Mouse (Mus musculus): Measurements from ENCODE around the gene Hoxa2. TPM values are rescaled to one million over a fixed set of nuclear protein-coding genes. Genes with fewer than 3 reads are reported as not detected.

Gene Hoxa2
- polyA plus RNA-seq, 1 experiment from 2014 or later = 2.0 TPM

DNA sequence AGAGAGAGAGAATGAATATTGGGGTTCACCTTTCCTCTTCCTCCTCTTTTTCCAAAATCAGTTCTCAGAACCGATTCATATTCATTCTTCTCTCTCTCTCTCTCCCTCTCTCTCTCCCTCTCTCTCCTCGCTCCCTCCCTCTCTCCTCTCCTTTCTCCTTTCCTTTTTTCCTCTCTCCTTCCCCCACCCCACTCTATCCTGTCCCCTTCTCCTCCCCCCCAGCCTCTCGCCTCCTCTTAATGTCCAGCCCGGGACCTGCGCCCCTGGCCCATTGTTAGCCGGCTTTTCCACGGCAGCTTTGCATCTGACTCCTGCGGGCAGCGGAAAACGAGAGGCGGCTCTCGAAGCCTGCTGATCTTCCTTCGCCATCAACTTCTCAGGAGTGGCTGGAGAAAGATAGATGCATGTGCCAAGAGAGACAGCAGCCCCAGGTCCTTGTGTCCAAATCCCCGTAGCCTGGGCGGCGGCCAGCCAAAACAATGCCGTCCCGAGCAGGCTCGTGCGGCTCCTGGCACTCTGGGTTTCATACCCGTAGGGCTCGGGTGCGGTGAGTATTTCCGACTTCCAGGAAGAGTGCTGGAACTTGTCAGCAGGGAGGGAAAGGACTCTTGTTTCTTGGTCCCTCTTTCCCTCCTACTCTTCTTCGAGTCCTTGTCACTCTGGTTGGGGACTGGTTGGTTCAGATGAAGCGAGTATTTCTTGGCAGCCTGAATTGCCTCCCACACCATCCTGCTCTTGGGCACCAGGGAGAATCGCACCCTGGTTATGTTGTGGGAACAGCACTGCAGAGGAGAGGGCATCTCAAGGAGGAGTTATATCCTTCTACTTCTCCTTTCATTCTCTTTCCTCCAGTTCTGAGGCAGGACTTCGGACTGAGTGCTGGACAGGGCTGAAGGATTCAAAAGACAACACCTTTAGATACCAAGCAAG lies 1.1 kb upstream of the Hoxa2 start:
- H3K27ac ChIP-seq (ENCODE audit: low read length) = peak overlapping the region; percentile 47
- 4% methylated on average over 28 of the region's 28 CpGs for WGBS
- H3K4me3 ChIP-seq (ENCODE audit: low read length) = peak overlapping the region; percentile 35
- peaks cover 78% of the 10 kb centered on the region for H3K27me3 ChIP-seq (ENCODE audit: control insufficient read depth, insufficient read depth, low read length)
- no peaks in the 10 kb centered on the region for H3K9me3 ChIP-seq (replicated peaks; ENCODE audit: control insufficient read depth, low read length)
- no peaks in the 10 kb centered on the region for H3K4me1 ChIP-seq (ENCODE audit: control insufficient read depth, insufficient read depth, low read length)
- peak overlapping the region; percentile 18; the same call in 1 of the 2 replicates for H3K9ac ChIP-seq (ENCODE audit: low read length)
- no peak for ATAC-seq (replicated peaks; ENCODE audit: extremely low read depth, insufficient read depth, low FRiP score)
- H3K4me2 ChIP-seq (ENCODE audit: low read depth, low read length) = peak overlapping the region; percentile 45
- no peaks in the 10 kb centered on the region for H3K36me3 ChIP-seq (ENCODE audit: control insufficient read depth, insufficient read depth)

DNA sequence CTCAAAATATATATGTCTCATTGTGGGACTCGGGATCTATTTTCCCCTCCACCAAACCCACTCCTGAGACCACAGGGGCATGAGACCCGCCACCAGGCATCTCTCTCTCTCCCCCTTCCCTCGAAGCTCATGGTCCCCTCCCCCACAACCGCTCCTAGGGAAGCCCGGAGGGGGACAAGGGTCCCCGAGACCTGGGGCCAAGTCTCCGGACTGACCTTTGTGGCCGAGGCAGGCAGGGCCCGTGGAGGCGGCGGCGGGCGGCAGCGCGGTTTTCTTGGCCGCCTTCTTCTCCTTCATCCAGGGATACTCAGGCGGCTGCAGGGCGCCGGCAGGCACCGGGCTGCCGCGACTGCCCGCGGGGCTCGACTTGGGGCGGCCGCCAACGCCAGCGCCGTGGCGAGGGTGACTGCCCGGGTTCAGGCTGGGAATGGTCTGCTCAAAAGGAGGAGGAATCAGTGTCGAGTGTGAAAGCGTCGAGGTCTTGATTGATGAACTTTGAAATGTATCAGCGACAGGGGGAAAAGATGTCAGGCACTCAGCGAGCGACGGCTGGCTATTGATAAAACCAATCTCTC lies 493 bp downstream of the Hoxa2 start:
- peaks cover 76% of the 10 kb centered on the region for H3K27me3 ChIP-seq (ENCODE audit: control insufficient read depth, insufficient read depth, low read length)
- ATAC-seq (replicated peaks; ENCODE audit: extremely low read depth, insufficient read depth, low FRiP score) = no peak
- H3K4me2 ChIP-seq (ENCODE audit: low read depth, low read length) = peak overlapping the region; percentile 45
- peak overlapping the region; percentile 45 for H3K4me3 ChIP-seq (ENCODE audit: low read length)
- H3K36me3 ChIP-seq (ENCODE audit: control insufficient read depth, insufficient read depth) = no peaks in the 10 kb centered on the region
- 2% methylated on average over 39 of the region's 39 CpGs for WGBS
- H3K4me1 ChIP-seq (ENCODE audit: control insufficient read depth, insufficient read depth, low read length) = peaks cover 4% of the 10 kb centered on the region; the same call in 1 of the 2 replicates
- peak overlapping the region; percentile 62 for H3K9ac ChIP-seq (ENCODE audit: low read length)
- no peaks in the 10 kb centered on the region for H3K9me3 ChIP-seq (replicated peaks; ENCODE audit: control insufficient read depth, low read length)
- peak overlapping the region; percentile 58 for H3K27ac ChIP-seq (ENCODE audit: low read length)

DNA sequence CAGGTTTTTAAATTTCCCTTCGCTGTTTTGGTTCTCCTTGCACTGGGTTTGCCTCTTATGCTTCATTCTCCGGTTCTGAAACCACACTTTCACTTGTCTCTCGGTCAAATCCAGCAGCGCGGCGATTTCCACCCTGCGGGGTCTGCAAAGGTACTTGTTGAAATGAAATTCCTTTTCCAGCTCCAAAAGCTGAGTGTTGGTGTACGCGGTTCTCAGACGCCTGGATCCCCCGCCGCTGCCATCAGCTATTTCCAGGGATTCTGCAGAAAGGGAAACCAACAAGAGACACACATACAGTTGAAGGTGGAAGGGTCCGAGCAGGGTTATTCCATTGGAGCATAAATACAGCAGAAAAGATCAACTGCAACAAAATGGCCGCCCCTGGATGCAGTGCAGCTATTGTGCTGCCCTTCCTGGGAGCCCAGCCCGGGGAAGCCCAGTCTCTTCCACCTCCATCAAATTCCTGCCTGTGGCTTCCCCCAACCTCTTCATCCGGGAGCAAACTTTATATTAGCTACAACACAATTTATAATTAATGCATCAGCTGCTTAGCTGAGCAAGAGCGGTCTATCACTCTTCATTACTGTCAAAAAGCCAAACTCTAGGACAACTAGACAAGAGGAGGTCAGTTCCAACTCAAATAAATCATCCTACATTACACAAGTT lies 1.1 kb downstream of the Hoxa2 start:
- 10% methylated on average over 17 of the region's 17 CpGs for WGBS
- peak overlapping the region; percentile 44; the same call in 1 of the 2 replicates for H3K9ac ChIP-seq (ENCODE audit: low read length)
- ATAC-seq (replicated peaks; ENCODE audit: extremely low read depth, insufficient read depth, low FRiP score) = no peak
- H3K4me1 ChIP-seq (ENCODE audit: control insufficient read depth, insufficient read depth, low read length) = peaks cover 7% of the 10 kb centered on the region; the same call in 1 of the 2 replicates
- H3K27ac ChIP-seq (ENCODE audit: low read length) = peak overlapping the region; percentile 61
- peak overlapping the region; percentile 45 for H3K4me3 ChIP-seq (ENCODE audit: low read length)
- H3K36me3 ChIP-seq (ENCODE audit: control insufficient read depth, insufficient read depth) = no peaks in the 10 kb centered on the region
- H3K9me3 ChIP-seq (replicated peaks; ENCODE audit: control insufficient read depth, low read length) = no peaks in the 10 kb centered on the region
- peaks cover 79% of the 10 kb centered on the region for H3K27me3 ChIP-seq (ENCODE audit: control insufficient read depth, insufficient read depth, low read length)
- peak overlapping the region; percentile 36 for H3K4me2 ChIP-seq (ENCODE audit: low read depth, low read length)

DNA sequence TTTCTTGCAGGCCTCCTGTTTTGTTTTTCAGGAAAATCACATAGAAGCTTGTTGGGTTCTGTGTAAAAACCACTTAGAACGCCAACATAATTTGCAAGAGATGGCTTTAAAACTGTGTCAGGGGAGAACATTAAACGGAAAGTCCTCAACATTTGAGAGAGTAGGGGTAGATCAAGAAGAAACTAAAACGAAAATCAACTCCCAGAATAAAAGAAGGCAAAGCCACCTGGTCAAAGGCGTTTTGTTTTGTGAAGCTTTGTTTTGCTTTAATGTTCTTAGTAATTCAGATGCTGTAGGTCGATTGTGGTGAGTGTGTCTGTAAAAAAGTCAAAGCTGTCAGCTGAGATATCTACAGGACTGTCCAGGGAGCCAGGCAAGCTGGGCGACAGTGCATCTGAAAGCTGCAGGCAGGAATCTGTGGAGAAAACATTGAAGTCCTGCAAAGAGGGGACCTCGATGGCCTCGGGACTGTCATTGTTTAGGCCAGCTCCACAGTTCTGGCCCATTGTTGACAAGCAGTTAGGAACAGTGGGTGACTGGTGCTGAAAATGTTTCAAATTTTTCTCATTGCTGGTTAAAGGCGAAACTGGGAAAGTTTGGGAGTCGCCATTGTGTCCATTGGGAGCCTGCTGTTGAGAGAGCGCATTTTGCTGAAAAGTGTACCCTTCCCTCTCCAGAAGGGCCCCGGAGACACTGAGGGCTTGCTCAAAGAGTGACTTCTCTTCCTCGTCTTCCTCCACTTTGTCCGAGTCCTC lies 1.8 kb downstream of the Hoxa2 start:
- Histone ChIP-seq H3K4me3 (ENCODE audit: low read length) (peak overlapping the region; percentile 45), H3K27me3 (ENCODE audit: control insufficient read depth, insufficient read depth, low read length) (peaks cover 79% of the 10 kb centered on the region), H3K9ac (ENCODE audit: low read length) (peak overlapping the region; percentile 20; the same call in 1 of the 2 replicates), H3K27ac (ENCODE audit: low read length) (peak overlapping the region; percentile 61), H3K4me1 (ENCODE audit: control insufficient read depth, insufficient read depth, low read length) (peaks cover 10% of the 10 kb centered on the region), H3K9me3 (replicated peaks; ENCODE audit: control insufficient read depth, low read length) (no peaks in the 10 kb centered on the region), H3K4me2 (ENCODE audit: low read depth, low read length) (peak overlapping the region; percentile 36), H3K36me3 (ENCODE audit: control insufficient read depth, insufficient read depth) (no peaks in the 10 kb centered on the region)
- WGBS = 16% methylated on average over 14 of the region's 14 CpGs
- no peak for ATAC-seq (replicated peaks; ENCODE audit: extremely low read depth, insufficient read depth, low FRiP score)

DNA sequence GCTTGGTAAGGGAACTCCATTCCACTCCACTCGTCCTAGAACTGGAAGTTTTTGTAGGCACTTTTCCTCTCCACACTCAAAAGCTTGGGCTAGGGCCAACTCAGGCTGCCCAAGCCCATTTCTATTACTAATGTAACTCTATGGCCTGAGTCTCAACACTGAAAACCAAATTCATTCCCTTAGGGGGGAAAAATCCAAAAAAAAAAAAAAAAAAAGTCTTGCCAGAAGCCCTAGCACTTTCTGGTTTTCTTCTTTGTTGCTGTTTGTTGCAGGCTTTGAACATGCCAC lies 2.6 kb downstream of the Hoxa2 start:
- Histone ChIP-seq H3K9ac (ENCODE audit: low read length) (no peak overlapping the region), H3K27ac (ENCODE audit: low read length) (no peak overlapping the region), H3K4me2 (ENCODE audit: low read depth, low read length) (peak overlapping the region; percentile 38; the same call in 1 of the 2 replicates), H3K4me3 (ENCODE audit: low read length) (no peak overlapping the region), H3K9me3 (replicated peaks; ENCODE audit: control insufficient read depth, low read length) (no peaks in the 10 kb centered on the region), H3K4me1 (ENCODE audit: control insufficient read depth, insufficient read depth, low read length) (peaks cover 10% of the 10 kb centered on the region), H3K27me3 (ENCODE audit: control insufficient read depth, insufficient read depth, low read length) (peaks cover 80% of the 10 kb centered on the region), H3K36me3 (ENCODE audit: control insufficient read depth, insufficient read depth) (no peaks in the 10 kb centered on the region)
- WGBS = 36% methylated on average over 1 of the region's 1 CpGs
- no peak for ATAC-seq (replicated peaks; ENCODE audit: extremely low read depth, insufficient read depth, low FRiP score)

DNA sequence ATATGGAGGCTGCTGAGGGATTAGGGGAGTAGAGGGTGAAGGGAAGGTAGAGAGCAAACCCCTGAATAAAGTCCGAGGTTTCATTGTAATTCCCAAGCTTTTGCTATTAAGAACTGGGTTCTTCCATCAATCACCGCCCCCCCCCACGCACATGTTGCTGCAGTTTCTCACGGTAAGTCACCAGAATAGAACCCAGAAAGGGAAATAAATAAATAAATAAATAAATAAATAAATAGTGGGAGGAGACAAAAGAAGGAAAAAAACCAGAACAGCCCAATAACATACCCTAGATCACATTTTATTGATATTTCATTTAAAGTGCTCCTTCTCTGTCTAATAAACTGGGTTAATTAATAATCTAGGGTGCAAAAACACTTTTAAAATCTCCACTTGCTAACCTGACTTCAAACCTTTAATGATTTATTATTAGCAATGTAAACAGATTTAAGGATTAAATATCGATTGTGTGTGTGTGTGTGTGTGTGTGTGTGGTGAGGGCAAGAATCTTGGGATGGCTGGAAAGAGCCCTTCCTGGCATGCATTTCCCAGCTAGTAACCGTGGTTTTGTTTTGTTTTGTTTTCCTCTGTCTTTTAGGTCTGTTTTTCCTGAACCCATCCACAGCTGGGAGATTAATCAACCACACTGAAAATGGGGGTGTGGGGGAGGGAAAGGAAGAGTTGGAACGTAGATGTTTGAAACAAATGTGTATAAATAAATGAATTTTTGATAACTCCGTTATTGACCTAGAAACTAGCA lies 3.1 kb downstream of the Hoxa2 start:
- Histone ChIP-seq H3K9ac (ENCODE audit: low read length) (no peak overlapping the region), H3K4me3 (ENCODE audit: low read length) (peak overlapping the region; percentile 8), H3K27me3 (ENCODE audit: control insufficient read depth, insufficient read depth, low read length) (peaks cover 81% of the 10 kb centered on the region), H3K4me1 (ENCODE audit: control insufficient read depth, insufficient read depth, low read length) (peaks cover 10% of the 10 kb centered on the region), H3K27ac (ENCODE audit: low read length) (peak overlapping the region; percentile 47; the same call in 1 of the 2 replicates), H3K36me3 (ENCODE audit: control insufficient read depth, insufficient read depth) (no peaks in the 10 kb centered on the region), H3K9me3 (replicated peaks; ENCODE audit: control insufficient read depth, low read length) (no peaks in the 10 kb centered on the region), H3K4me2 (ENCODE audit: low read depth, low read length) (peak overlapping the region; percentile 76; the same call in 1 of the 2 replicates)
- ATAC-seq (replicated peaks; ENCODE audit: extremely low read depth, insufficient read depth, low FRiP score) = no peak
- WGBS = 18% methylated on average over 8 of the region's 8 CpGs

DNA sequence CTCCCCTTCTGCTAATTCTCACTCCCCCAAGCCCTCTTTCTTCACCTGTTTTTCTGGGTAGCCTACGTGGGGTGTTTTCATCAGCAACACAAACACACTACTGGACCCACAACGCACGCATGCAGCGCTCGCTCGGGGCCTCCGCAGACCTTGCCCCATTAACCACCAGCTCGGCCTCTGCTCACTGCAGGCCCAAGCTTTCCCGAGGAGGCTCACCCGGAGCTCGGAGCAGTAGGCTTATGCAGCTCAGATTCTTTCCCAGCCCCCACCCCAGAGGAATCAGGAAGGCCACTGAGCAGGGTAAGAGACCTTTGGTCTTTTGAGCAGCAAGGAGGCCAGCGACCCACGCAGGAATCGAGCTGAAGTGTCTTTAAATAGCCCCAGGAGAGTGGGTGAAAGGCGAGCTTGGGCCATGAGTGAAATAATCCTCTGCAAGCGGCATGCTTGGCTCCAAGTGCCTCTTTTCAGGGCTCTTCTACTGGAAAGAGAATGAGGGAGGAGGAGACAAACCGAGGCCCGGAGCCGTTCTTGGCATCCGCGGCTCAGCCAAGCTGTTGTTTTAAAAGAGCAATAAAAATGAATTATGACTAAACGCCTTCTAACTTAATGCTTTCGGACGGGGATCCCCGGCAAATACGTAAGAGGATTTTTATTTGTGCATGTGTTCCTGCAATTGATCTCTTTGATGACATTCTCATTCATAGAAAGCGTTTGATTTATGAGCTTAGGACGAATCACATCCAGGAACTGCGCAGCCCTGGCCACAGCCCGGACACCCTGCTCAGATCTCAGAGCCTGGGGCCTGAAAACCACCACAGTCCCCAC lies 3.9 kb downstream of the Hoxa2 start:
- peaks cover 10% of the 10 kb centered on the region for H3K4me1 ChIP-seq (ENCODE audit: control insufficient read depth, insufficient read depth, low read length)
- H3K36me3 ChIP-seq (ENCODE audit: control insufficient read depth, insufficient read depth) = no peaks in the 10 kb centered on the region
- peak overlapping the region; percentile 8 for H3K4me3 ChIP-seq (ENCODE audit: low read length)
- peak overlapping the region; percentile 47 for H3K27ac ChIP-seq (ENCODE audit: low read length)
- H3K4me2 ChIP-seq (ENCODE audit: low read depth, low read length) = peak overlapping the region; percentile 76
- ATAC-seq (replicated peaks; ENCODE audit: extremely low read depth, insufficient read depth, low FRiP score) = no peak
- H3K9me3 ChIP-seq (replicated peaks; ENCODE audit: control insufficient read depth, low read length) = no peaks in the 10 kb centered on the region
- H3K27me3 ChIP-seq (ENCODE audit: control insufficient read depth, insufficient read depth, low read length) = peaks cover 83% of the 10 kb centered on the region
- peak overlapping the region; percentile 41 for H3K9ac ChIP-seq (ENCODE audit: low read length)
- 9% methylated on average over 30 of the region's 30 CpGs for whole genome bisulfite sequencing

All from heart, embryonic 16.5 days (tissue).